Mouse (Mus musculus): ENCODE results near the gene Ttl. TPM values are rescaled to one million over a fixed set of nuclear protein-coding genes. Genes with fewer than 3 reads are reported as not detected.
A peak's percentile ranks its signal among the peaks of the same experiment; 100 is the strongest.

Ttl gene
- polyA plus RNA-seq, 1 experiment from 2014 or later = 1.2 TPM

GRCm38 (mm10) chr2:129078313-129078712 lies 12.6 kb downstream of the Ttl start:
- Histone ChIP-seq H3K4me3 (ENCODE audit: low read depth, low read length) (no peak overlapping the region), H3K4me1 (ENCODE audit: insufficient read depth) (no peaks in the 10 kb centered on the region), H3K27me3 (ENCODE audit: insufficient read depth, low read length) (no peaks in the 10 kb centered on the region), H3K9me3 (ENCODE audit: low read length) (no peaks in the 10 kb centered on the region), H3K4me2 (ENCODE audit: low read depth, low read length) (no peak overlapping the region), H3K9ac (replicated peaks) (no peak overlapping the region), H3K36me3 (replicated peaks; ENCODE audit: insufficient read depth, low read length) (0 out of 2 replicates have a peak, but pooled peaks cover 4% of the 10 kb centered on the region), H3K27ac (ENCODE audit: low read depth) (no peak overlapping the region)
- 84% methylated on average over 3 of the region's 3 CpGs for WGBS (ENCODE audit: insufficient replicate concordance)
- ATAC-seq (no peak), DNase-seq (peak; percentile 41)
- peak; percentile 71 for TF ChIP-seq CTCF (IDR thresholded peaks at IDR 0.05; ENCODE audit: low read depth)
- no peak for TF ChIP-seq EP300 (IDR thresholded peaks at IDR 0.05; ENCODE audit: low read depth)

GRCm38 (mm10) chr2:129079194-129079593 lies 13.5 kb downstream of the Ttl start:
- no peak for DNase-seq
- H3K36me3 ChIP-seq (replicated peaks; ENCODE audit: insufficient read depth, low read length) = 0 out of 2 replicates have a peak, but pooled peaks cover 4% of the 10 kb centered on the region
- no peak overlapping the region for H3K4me3 ChIP-seq (ENCODE audit: low read depth, low read length)
- ATAC-seq = no peak
- TF ChIP-seq EP300 (IDR thresholded peaks at IDR 0.05; ENCODE audit: low read depth) (no peak), CTCF (IDR thresholded peaks at IDR 0.05; ENCODE audit: low read depth) (no peak)
- H3K27ac ChIP-seq (ENCODE audit: low read depth) = no peak overlapping the region
- no peak overlapping the region for H3K4me2 ChIP-seq (ENCODE audit: low read depth, low read length)
- no peak overlapping the region for H3K9ac ChIP-seq (replicated peaks)
- no peaks in the 10 kb centered on the region for H3K27me3 ChIP-seq (ENCODE audit: insufficient read depth, low read length)
- H3K9me3 ChIP-seq (ENCODE audit: low read length) = no peaks in the 10 kb centered on the region
- no peaks in the 10 kb centered on the region for H3K4me1 ChIP-seq (ENCODE audit: insufficient read depth)
- WGBS (ENCODE audit: insufficient replicate concordance) = 59% methylated on average over 2 of the region's 2 CpGs

GRCm38 (mm10) chr2:129081097-129081496 lies 15.4 kb downstream of the Ttl start:
- Histone ChIP-seq H3K4me2 (ENCODE audit: low read depth, low read length) (no peak overlapping the region), H3K27ac (ENCODE audit: low read depth) (no peak overlapping the region), H3K27me3 (ENCODE audit: insufficient read depth, low read length) (no peaks in the 10 kb centered on the region), H3K4me3 (ENCODE audit: low read depth, low read length) (no peak overlapping the region), H3K9ac (replicated peaks) (no peak overlapping the region), H3K36me3 (replicated peaks; ENCODE audit: insufficient read depth, low read length) (0 out of 2 replicates have a peak, but pooled peaks cover 4% of the 10 kb centered on the region), H3K4me1 (ENCODE audit: insufficient read depth) (no peaks in the 10 kb centered on the region), H3K9me3 (ENCODE audit: low read length) (no peaks in the 10 kb centered on the region)
- ATAC-seq (no peak), DNase-seq (no peak)
- TF ChIP-seq CTCF (IDR thresholded peaks at IDR 0.05; ENCODE audit: low read depth) (peak; percentile 8; the same call in 1 of the 2 replicates), EP300 (IDR thresholded peaks at IDR 0.05; ENCODE audit: low read depth) (no peak)
- 61% methylated on average over 13 of the region's 13 CpGs for WGBS (ENCODE audit: insufficient replicate concordance)

- Histone ChIP-seq H3K9ac (replicated peaks) (no peak overlapping the region), H3K9me3 (ENCODE audit: low read length) (no peaks in the 10 kb centered on the region), H3K4me2 (ENCODE audit: low read depth, low read length) (no peak overlapping the region), H3K4me3 (ENCODE audit: low read depth, low read length) (no peak overlapping the region), H3K4me1 (ENCODE audit: insufficient read depth) (no peaks in the 10 kb centered on the region), H3K27me3 (ENCODE audit: insufficient read depth, low read length) (no peaks in the 10 kb centered on the region), H3K36me3 (replicated peaks; ENCODE audit: insufficient read depth, low read length) (0 out of 2 replicates have a peak, but pooled peaks cover 2% of the 10 kb centered on the region), H3K27ac (ENCODE audit: low read depth) (no peak overlapping the region)
- DNase-seq = no peak
- WGBS (ENCODE audit: insufficient replicate concordance) = 75% methylated on average over 5 of the region's 5 CpGs
- ATAC-seq = no peak
- TF ChIP-seq EP300 (IDR thresholded peaks at IDR 0.05; ENCODE audit: low read depth) (no peak), CTCF (IDR thresholded peaks at IDR 0.05; ENCODE audit: low read depth) (no peak)
Observed at GRCm38 (mm10) chr2:129083514-129083913, 17.8 kb downstream of the Ttl start.

- Histone ChIP-seq H3K4me1 (ENCODE audit: insufficient read depth) (no peaks in the 10 kb centered on the region), H3K9me3 (ENCODE audit: low read length) (no peaks in the 10 kb centered on the region), H3K9ac (replicated peaks) (no peak overlapping the region), H3K4me3 (ENCODE audit: low read depth, low read length) (no peak overlapping the region), H3K36me3 (replicated peaks; ENCODE audit: insufficient read depth, low read length) (0 out of 2 replicates have a peak, but pooled peaks cover 2% of the 10 kb centered on the region), H3K27ac (ENCODE audit: low read depth) (no peak overlapping the region), H3K4me2 (ENCODE audit: low read depth, low read length) (no peak overlapping the region), H3K27me3 (ENCODE audit: insufficient read depth, low read length) (no peaks in the 10 kb centered on the region)
- ATAC-seq (no peak), DNase-seq (peak; percentile 56)
- 47% methylated on average over 2 of the region's 2 CpGs for WGBS (ENCODE audit: insufficient replicate concordance)
- TF ChIP-seq CTCF (IDR thresholded peaks at IDR 0.05; ENCODE audit: low read depth) = peak; percentile 76
- no peak for TF ChIP-seq EP300 (IDR thresholded peaks at IDR 0.05; ENCODE audit: low read depth)
Observed at GRCm38 (mm10) chr2:129084959-129085358, 19.2 kb downstream of the Ttl start.

GRCm38 (mm10) chr2:129087520-129087919 lies 21.8 kb downstream of the Ttl start:
- no peak for ATAC-seq

More at GRCm38 (mm10) chr2:129087520-129087919, 21.8 kb downstream of the Ttl start:
- H3K4me2 ChIP-seq (ENCODE audit: low read depth, low read length) = no peak overlapping the region
- no peaks in the 10 kb centered on the region for H3K27me3 ChIP-seq (ENCODE audit: insufficient read depth, low read length)
- DNase-seq = no peak
- H3K4me3 ChIP-seq (ENCODE audit: low read depth, low read length) = no peak overlapping the region
- no peak overlapping the region for H3K27ac ChIP-seq (ENCODE audit: low read depth)
- no peak overlapping the region for H3K9ac ChIP-seq (replicated peaks)
- WGBS (ENCODE audit: insufficient replicate concordance) = 64% methylated on average over 1 of the region's 1 CpGs
- H3K4me1 ChIP-seq (ENCODE audit: insufficient read depth) = no peaks in the 10 kb centered on the region
- H3K9me3 ChIP-seq (ENCODE audit: low read length) = no peaks in the 10 kb centered on the region
- TF ChIP-seq CTCF (IDR thresholded peaks at IDR 0.05; ENCODE audit: low read depth) (no peak), EP300 (IDR thresholded peaks at IDR 0.05; ENCODE audit: low read depth) (no peak)
- H3K36me3 ChIP-seq (replicated peaks; ENCODE audit: insufficient read depth, low read length) = 0 out of 2 replicates have a peak, but pooled peaks cover 2% of the 10 kb centered on the region

All from liver, postnatal 0 days (tissue).